Mouse (Mus musculus) heart, embryonic 12.5 days (tissue): ENCODE results near the gene Hoxa3. TPM values are rescaled to one million over a fixed set of nuclear protein-coding genes. Genes with fewer than 3 reads are reported as not detected.

Source experiments
- microRNA counts: library from miRNA; unstranded; fragments of <30 nt; microRNA quantifications from one replicate; lab custom pipeline; 2017
- microRNA-seq: library from miRNA; unstranded; fragments of <30 nt; microRNA quantifications from one replicate; pipeline ENCODE4, GENCODE M21; 2017
- polyA plus RNA-seq: library from polyadenylated mRNA; unstranded; fragments of >200 nt; fragmentation: Nextera tagmentation; extraction: Ambion mirVana; gene quantifications from 2 replicates; pipeline ENCODE4 v1.2.1, GENCODE M21; 2016

Gene Hoxa3
- polyA plus RNA-seq, 1 experiment from 2014 or later: 0.80 TPM

MicroRNA genes within 50 kb of the gene (microRNA counts, 519-probe panel; counts per million panel counts)
- microRNA mmu-miR-196b (lab: Ali Mortazavi, UCI): not detected

Small RNA genes lying within 50 kb of the gene (microRNA-seq; reads per million reads assigned to microRNA genes)
- gene Mir196b: 295 reads per million, percentile 66 among the genes with 10 or more reads in this experiment

Other genes starting within 250 kb of the Hoxa3 start
- gene Skap2, start 200.8 kb downstream of the Hoxa3 start, polyA plus RNA-seq: 12.2 and 13.9 TPM in 2 replicates
- 0.89 and 1.3 TPM in 2 replicates for gene Hoxa1, start 55.0 kb downstream of the Hoxa3 start, polyA plus RNA-seq
- gene Hoxa2, start 48.5 kb downstream of the Hoxa3 start, polyA plus RNA-seq: 0.98 and 1.2 TPM in 2 replicates
- 0.15 and 0.36 TPM in 2 replicates for gene 5730596B20Rik, start 35.8 kb downstream of the Hoxa3 start, polyA plus RNA-seq
- gene Hoxa4, start 21.6 kb downstream of the Hoxa3 start, polyA plus RNA-seq: 0.38 and 0.39 TPM in 2 replicates
- gene Hoxa5, start 8.7 kb downstream of the Hoxa3 start, polyA plus RNA-seq: 0.96 and 1.7 TPM in 2 replicates
- gene Hoxa6, start 4.6 kb downstream of the Hoxa3 start, polyA plus RNA-seq: not detected in 2 replicates
- gene Gm28308, start within 50 bp of the Hoxa3 start, polyA plus RNA-seq: not detected in 2 replicates
- 0.44 TPM in 1 of 2 replicates, not detected in the other for gene Hoxa7, start 8.5 kb upstream of the Hoxa3 start, polyA plus RNA-seq
- gene Hoxa9, start 17.8 kb upstream of the Hoxa3 start, polyA plus RNA-seq: 0.48 and 0.54 TPM in 2 replicates
- 0.31 and 0.60 TPM in 2 replicates for gene Hoxa10, start 27.5 kb upstream of the Hoxa3 start, polyA plus RNA-seq
- 0.09 TPM in 1 of 2 replicates, not detected in the other for gene Hoxa11, start 32.5 kb upstream of the Hoxa3 start, polyA plus RNA-seq
- gene Hoxa13, start 47.5 kb upstream of the Hoxa3 start, polyA plus RNA-seq: 0.10 TPM in 1 of 2 replicates, not detected in the other
- not detected in 2 replicates for gene Evx1, start 100.2 kb upstream of the Hoxa3 start, polyA plus RNA-seq